Mouse (Mus musculus): ENCODE measurements around the gene Tmprss9.

- TF ChIP-seq GATA1 (IDR thresholded peaks at IDR 0.05; ENCODE audit: borderline replicate concordance, low read length) (no peak), FLI1 (IDR thresholded peaks at IDR 0.05; ENCODE audit: low read length) (no peak)
These were observed 60.6 kb downstream of the Tmprss9 start for GRCm38 (mm10) chr10:80932206-80932605.

All from megakaryocyte, embryonic 14.5 days (primary cell).